ENCODE assay signal across 8 mouse cellular contexts in genomic region chr15:43991229-43991628, GRCm38 (mm10).
DNase-seq lines count a peak whose midpoint lies in the region; ATAC-seq and TF ChIP-seq lines count a peak whose summit lies in the region.

No protein-coding gene starts in this region.

- H3K36me3 ChIP-seq in intestine, postnatal 0 days (ENCODE audit: control insufficient read depth, insufficient read depth), result no peaks in the 10 kb centered on the region
- no peaks in the 10 kb centered on the region for H3K36me3 ChIP-seq in intestine, embryonic 15.5 days

- H3K27ac ChIP-seq in intestine, postnatal 0 days (ENCODE audit: low read depth, low read length), result no peak overlapping the region
- H3K27ac ChIP-seq in intestine, embryonic 15.5 days, result no peak overlapping the region

- 31% methylated on average over 1 of the region's 1 CpGs for WGBS in intestine, postnatal 0 days
- 41% methylated on average over 1 of the region's 1 CpGs for WGBS in intestine, embryonic 15.5 days

- H3K4me3 ChIP-seq in intestine, postnatal 0 days (ENCODE audit: low read depth, low read length), result no peak overlapping the region
- no peak overlapping the region for H3K4me3 ChIP-seq in intestine, embryonic 15.5 days (replicated peaks)

- no peaks in the 10 kb centered on the region for H3K9me3 ChIP-seq in intestine, postnatal 0 days (ENCODE audit: control insufficient read depth)
- no peaks in the 10 kb centered on the region for H3K9me3 ChIP-seq in intestine, embryonic 15.5 days

- no peak for ATAC-seq in intestine, postnatal 0 days
- ATAC-seq in intestine, embryonic 15.5 days, result no peak
- no peak for ATAC-seq in erythroblast, adult 5-6 weeks (replicated peaks; ENCODE audit: low FRiP score, poor library complexity, severe bottlenecking)

- TF ChIP-seq CTCF in intestine, postnatal 0 days (IDR thresholded peaks at IDR 0.05; ENCODE audit: low read depth), result peak; percentile 83

- H3K4me2 ChIP-seq in intestine, postnatal 0 days (replicated peaks; ENCODE audit: low read depth), result no peak overlapping the region
- H3K4me2 ChIP-seq in intestine, embryonic 15.5 days (replicated peaks), result no peak overlapping the region

- DNase-seq in A20 (ENCODE audit: low read depth, low spot score) (peak; percentile 5), MEL-GATA-1-ER (ENCODE audit: extremely low read depth, low read depth) (peak; percentile 47)
- DNase-seq in induced T-regulatory cell, adult 2 months (ENCODE audit: low read depth), result peak; percentile 2
- DNase-seq in urinary bladder, postnatal 25 days (ENCODE audit: low spot score), result no peak
- no peak for DNase-seq in thymus, postnatal 10 days (ENCODE audit: low spot score in 2 of 2)

- no peaks in the 10 kb centered on the region for H3K4me1 ChIP-seq in intestine, postnatal 0 days (replicated peaks; ENCODE audit: control insufficient read depth, insufficient read depth, low read length)
- H3K4me1 ChIP-seq in intestine, embryonic 15.5 days (replicated peaks), result no peaks in the 10 kb centered on the region

- H3K9ac ChIP-seq in intestine, postnatal 0 days (ENCODE audit: low read depth, low read length), result no peak overlapping the region
- H3K9ac ChIP-seq in intestine, embryonic 15.5 days, result no peak overlapping the region

- H3K27me3 ChIP-seq in intestine, postnatal 0 days (replicated peaks; ENCODE audit: control insufficient read depth, insufficient read depth, low read length), result no peaks in the 10 kb centered on the region
- no peaks in the 10 kb centered on the region for H3K27me3 ChIP-seq in intestine, embryonic 15.5 days (replicated peaks)

Comparison
In these comparisons a context has a peak if more than half of its experiments do, and no peak if none do; other contexts are left out.
1. DNase-seq: peak in A20 (single experiment), MEL-GATA-1-ER (single experiment) and induced T-regulatory cell, adult 2 months (single experiment); none in urinary bladder, postnatal 25 days (single experiment) and thymus, postnatal 10 days (0 of 2).